Mouse (Mus musculus): Measurements from ENCODE around the gene Gorasp1.

- TF ChIP-seq CTCF (IDR thresholded peaks at IDR 0.05; ENCODE audit: low read depth): no peak
- TF ChIP-seq EP300 (IDR thresholded peaks at IDR 0.05; ENCODE audit: low read depth): no peak
Observed at GRCm38 (mm10) chr9:119893881-119894280, 43.5 kb downstream of the Gorasp1 start.

Data from liver, embryonic 14.5 days (tissue).